Mouse (Mus musculus) lung, postnatal 0 days (tissue): ENCODE data around the gene Atpif1.

Source experiments
- CTCF ChIP-seq: IDR thresholded peaks from 2 replicates; pipeline ENCODE4 v1.5.1; 2016; ENCODE audit warnings: antibody characterized with exemption, mild to moderate bottlenecking
- EP300 ChIP-seq: IDR thresholded peaks from 2 replicates; pipeline ENCODE4 v1.6.1; 2016; ENCODE audit warnings: antibody characterized with exemption, mild to moderate bottlenecking, control low read depth

GRCm38 (mm10) chr4:132510352-132510798 lies 23.1 kb downstream of the Atpif1 start, which contains the start of gene Sesn2:
- TF ChIP-seq CTCF = no peak
- TF ChIP-seq EP300 = no peak
